Mouse (Mus musculus) telencephalon, adult 2 months (tissue): ENCODE data around the gene 1700001O22Rik.

Experiments used
- DNase-seq: peaks from one replicate; pipeline ENCODE4 v3.0.0-alpha.2; 2011; ENCODE audit warnings: low read depth, low spot score

1700001O22Rik gene

GRCm38 (mm10) chr2:30803604-30804003 is at the start of gene 1700001O22Rik:
Gene 1700001O22Rik, minus strand, starts transcription at chr2:30803661.
- DNase-seq: no peak

- DNase-seq: no peak
Observed at GRCm38 (mm10) chr2:30852771-30853313, 49.4 kb upstream of the 1700001O22Rik start.

GRCm38 (mm10) chr2:30850581-30850980 is 47.1 kb upstream of the 1700001O22Rik start:
- DNase-seq: no peak

- DNase-seq: no peak
Observed at GRCm38 (mm10) chr2:30848184-30848583, 44.7 kb upstream of the 1700001O22Rik start.

- no peak for DNase-seq
Observed at GRCm38 (mm10) chr2:30846723-30847122, 43.3 kb upstream of the 1700001O22Rik start.

- DNase-seq: no peak
Observed at GRCm38 (mm10) chr2:30846236-30846635, 42.8 kb upstream of the 1700001O22Rik start.

- no peak for DNase-seq
Observed at GRCm38 (mm10) chr2:30845152-30846070, 42.0 kb upstream of the 1700001O22Rik start.

GRCm38 (mm10) chr2:30842615-30843014 is 39.2 kb upstream of the 1700001O22Rik start:
- no peak for DNase-seq

GRCm38 (mm10) chr2:30836238-30836990 is 33.0 kb upstream of the 1700001O22Rik start:
- DNase-seq: peak; percentile 18

GRCm38 (mm10) chr2:30834373-30835022 is 31.0 kb upstream of the 1700001O22Rik start, which contains the start of gene Prrx2:
Gene Prrx2, plus strand, starts transcription at chr2:30834972.
- no peak for DNase-seq

GRCm38 (mm10) chr2:30833644-30834043 is 30.2 kb upstream of the 1700001O22Rik start:
- DNase-seq: no peak

GRCm38 (mm10) chr2:30830283-30830795 is 26.9 kb upstream of the 1700001O22Rik start, which contains the start of gene Asb6:
Gene Asb6, minus strand, starts transcription at chr2:30830333.
- no peak for DNase-seq

- DNase-seq: no peak
Observed at GRCm38 (mm10) chr2:30829315-30829714, 25.9 kb upstream of the 1700001O22Rik start.

GRCm38 (mm10) chr2:30827749-30828475 is 24.5 kb upstream of the 1700001O22Rik start:
- peak; percentile 83 for DNase-seq

GRCm38 (mm10) chr2:30826825-30827748 is 23.6 kb upstream of the 1700001O22Rik start:
- peak; percentile 34 for DNase-seq

GRCm38 (mm10) chr2:30823385-30824153 is 20.1 kb upstream of the 1700001O22Rik start:
- DNase-seq: no peak

GRCm38 (mm10) chr2:30822460-30822859 is 19.0 kb upstream of the 1700001O22Rik start:
- no peak for DNase-seq

- DNase-seq: no peak
Observed at GRCm38 (mm10) chr2:30821073-30821472, 17.6 kb upstream of the 1700001O22Rik start.

GRCm38 (mm10) chr2:30819873-30820272 is 16.4 kb upstream of the 1700001O22Rik start:
- no peak for DNase-seq
